Mouse (Mus musculus) layer of hippocampus, postnatal 14 days (tissue): ENCODE results near the gene Asic2. TPM values are rescaled to one million over a fixed set of nuclear protein-coding genes. Genes with fewer than 3 reads are reported as not detected.
A peak's percentile ranks its signal among the peaks of the same experiment; 100 is the strongest.

Experiments used
- DNase-seq, 2 experiments: peaks; one replicate each; pipeline ENCODE4 v3.0.0; 2021 to 2022; ENCODE audit warnings: low spot score in 2 of 2, mixed read lengths in 1 of 2
- long read RNA-seq, 2 experiments: library from polyadenylated mRNA; stranded (forward); transcript quantifications; one replicate each; pipeline ENCODE4 v2.0.0; 2021
- total RNA-seq, 2 experiments: library from RNA; stranded (reverse); gene quantifications; 2 replicates each; pipeline ENCODE4 v1.2.3; 2021

Gene Asic2
- total RNA-seq = 10 to 100 TPM; 56.0 to 64.3 TPM
- long read RNA-seq, experiment 1, transcript Asic2-201 (10 exons, 3,436 nt) = major isoform, 27 of 46 reads
- long read RNA-seq, experiment 1, partial matches to known transcripts = 4 of 46 reads
- long read RNA-seq, experiment 1, other reads (novel, unspliced or antisense) = 15 of 46 reads
- long read RNA-seq, experiment 2, transcript Asic2-201 (10 exons, 3,436 nt) = major isoform, 17 of 42 reads
- long read RNA-seq, experiment 2, partial matches to known transcripts = 5 of 42 reads
- long read RNA-seq, experiment 2, other reads (novel, unspliced or antisense) = 20 of 42 reads

DNA sequence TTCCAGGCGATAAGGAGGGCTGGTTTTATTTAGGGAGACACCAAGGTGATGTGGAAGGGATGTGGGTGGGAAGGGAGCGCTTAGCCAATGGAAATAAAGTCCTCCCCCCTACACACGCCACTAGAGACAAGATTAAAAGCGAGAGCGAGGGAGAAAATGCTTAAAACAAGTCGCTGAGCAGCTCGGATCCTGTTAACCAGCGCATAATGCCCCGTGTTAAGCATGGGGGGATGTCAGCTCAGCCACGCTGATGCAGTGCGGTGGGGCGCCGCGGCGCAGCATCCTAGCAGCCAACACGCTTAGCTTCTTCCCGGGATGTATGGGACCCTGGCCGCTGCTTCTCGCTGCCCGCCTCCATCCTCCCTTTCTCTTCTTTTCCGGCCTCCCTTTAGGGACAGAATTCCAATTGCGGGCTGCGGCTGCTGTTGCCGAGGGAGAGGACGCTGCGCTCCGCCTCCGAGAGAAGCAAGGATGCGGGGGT lies at the start of gene Asic2:
Gene Asic2, minus strand, starts transcription at position 57 of the 481 bp plus-strand sequence.
- DNase-seq = peak in 1 of 2 experiments; percentile 31

DNA sequence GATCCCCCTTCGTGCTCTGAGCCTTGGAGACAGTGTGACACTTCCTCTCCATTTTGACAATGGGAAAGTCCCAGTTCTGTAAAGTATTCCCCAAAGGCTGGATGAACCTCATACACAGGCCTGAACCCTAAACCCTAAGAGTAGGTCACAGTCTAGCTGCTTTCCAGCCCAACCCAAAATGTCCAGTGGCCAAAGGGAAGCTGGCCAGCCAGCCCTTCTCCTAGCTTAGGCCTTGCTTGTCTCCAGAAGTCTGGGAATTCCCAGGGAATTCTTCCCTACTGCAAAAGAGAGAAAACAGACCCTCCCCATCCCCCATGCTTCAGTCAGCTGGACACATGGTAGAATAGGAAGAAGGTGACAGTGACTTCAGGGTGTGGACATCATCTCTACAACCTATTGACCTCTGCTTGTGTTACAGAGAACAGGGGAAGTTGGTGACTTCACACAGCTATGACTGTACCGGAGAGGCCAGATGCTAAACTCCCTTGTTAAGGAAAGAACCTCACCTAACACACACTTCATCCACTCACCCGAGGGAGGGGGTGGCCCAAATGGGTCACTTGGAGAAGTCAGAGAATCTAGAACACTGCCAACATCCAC lies 48.0 kb upstream of the Asic2 start:
- no peak for DNase-seq

DNA sequence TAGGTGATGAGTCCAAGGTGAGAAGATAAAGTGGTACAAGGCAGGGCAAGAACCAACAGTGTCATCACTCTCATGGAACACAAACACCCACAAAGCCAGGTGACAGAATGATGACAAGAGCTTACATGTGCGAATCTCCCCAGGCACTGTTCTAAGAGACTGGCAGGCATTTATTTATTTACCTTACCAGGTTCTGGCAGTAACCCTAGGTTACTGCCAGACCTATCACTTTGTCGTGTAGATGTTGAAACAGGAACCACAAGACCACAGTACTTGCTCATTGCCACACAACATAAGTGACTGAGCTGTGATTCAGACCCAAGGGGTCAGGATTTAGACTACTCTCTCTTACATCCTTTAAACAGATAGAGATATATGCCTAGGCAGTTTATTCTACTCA lies 46.8 kb upstream of the Asic2 start:
- DNase-seq = no peak

DNA sequence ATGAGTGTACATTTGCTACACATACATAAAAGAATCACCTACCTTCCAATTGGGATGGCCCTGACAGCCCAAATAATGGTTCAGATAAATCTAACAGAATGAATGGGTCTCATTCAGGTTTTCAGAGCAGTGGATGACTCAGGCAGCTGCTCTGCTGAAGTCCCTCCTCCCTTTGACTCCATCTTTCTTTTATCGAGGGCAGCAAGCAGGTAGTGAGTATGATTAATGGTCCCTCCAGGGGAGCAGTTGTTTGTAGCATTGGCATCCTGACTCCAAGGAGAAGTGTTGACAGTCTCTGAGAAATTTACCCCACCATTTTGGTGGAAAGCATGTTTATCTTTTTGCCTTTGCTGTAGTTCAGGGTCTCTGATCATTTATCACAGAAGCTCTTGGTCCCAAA lies 45.5 kb upstream of the Asic2 start:
- DNase-seq = no peak

DNA sequence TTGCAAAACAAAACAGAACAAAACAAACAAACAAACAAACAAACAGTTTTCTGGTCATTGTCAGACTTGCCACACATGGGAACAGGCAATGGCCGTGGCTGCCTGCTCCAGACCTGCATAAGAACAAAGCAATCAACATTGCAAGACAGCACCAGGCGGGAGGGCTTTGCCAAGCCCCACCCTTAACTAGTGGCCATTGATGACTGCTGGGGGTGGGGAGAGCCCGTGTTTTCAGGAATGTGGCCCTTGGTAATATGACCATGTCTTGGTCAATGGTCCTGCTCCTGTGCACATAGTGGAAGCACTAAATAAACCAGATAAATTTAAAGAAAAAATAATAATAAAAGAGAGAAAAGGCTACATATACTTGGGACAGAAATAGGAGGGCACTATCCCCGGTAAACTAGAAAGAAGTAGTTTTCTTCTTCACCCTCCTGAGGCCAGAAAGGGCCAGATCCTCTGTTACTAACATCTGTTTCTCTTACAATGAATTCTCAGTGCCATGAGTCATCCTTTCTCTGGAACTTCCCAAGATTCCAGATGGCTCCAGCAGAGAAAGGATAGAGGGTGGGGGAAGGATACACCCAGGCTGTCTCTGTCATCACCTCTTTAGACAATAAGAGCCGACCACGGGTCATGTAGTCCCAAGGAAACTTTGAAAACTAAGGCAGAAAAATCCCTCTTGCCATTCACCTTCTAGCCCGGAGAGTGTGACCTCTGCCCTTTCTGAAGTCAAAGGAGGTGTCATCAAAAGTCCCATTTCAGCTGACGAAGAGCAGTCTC lies 43.3 kb upstream of the Asic2 start:
- DNase-seq = no peak

DNA sequence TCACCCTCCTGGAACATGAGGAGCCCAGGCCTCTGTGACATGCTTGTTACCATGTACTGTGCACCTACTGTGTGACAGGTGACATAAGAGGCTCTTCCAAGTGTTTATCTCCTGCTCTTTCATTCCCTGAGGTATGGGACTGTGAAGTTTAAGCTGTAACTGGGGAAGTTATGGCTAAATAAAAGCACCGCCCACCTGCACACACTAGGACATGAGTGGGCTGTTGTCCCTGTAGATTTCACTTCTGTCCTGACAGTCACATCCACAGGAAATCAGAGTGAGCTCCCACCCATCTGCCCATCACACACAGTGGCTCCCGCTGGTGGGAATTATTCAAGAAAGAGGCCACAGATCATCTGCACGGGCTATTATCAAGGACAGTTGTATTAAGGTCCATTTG lies 41.9 kb upstream of the Asic2 start:
- no peak for DNase-seq

DNA sequence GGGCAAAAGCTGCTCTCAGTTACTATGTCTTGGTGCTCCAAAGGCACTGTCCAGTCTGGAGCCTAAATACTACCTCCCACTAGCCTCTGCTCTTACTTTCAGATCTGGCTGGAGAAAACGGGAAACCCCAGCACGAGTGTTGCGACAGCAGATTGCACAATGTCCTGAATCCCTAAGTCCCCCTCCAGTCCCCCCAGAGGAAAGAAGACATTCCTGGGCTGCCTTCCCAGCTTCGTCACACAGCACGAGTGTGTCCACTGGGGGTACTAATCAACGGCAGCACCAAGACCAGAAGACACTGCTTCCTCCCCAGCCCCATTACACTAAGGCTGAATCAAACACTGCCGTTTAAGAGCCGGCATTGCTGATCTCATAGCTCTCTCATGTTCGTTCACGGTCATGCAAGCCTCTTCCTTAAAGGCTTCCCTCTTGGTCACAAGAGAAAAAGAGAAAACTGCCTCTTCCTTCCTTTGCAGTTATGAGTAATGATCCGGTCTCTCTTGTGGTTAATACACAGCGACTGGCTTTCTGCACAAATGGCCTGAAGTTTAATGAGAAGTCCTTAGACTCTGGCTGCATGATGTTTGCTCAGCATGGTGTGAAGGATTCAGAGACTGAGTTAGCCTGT lies 38.7 kb upstream of the Asic2 start:
- DNase-seq = no peak

DNA sequence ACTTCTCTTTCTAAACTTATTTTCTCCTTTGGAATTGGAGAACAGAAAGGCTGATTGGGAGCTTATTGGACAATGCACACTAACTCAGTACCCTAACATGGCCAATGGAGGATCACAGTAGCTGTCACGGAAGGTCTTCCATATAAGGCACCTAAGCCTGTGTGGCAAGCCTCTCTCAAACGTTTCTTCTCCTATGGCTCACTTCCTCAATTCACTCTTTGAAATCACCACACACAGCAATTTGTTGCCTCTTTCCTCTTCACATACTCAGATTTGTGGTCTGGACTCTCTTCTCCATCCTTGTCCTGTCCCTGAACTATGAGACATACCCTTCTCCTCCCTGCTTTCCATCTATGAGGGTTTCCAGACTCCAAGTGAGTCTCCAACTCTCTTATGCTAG lies 36.6 kb upstream of the Asic2 start:
- no peak for DNase-seq

DNA sequence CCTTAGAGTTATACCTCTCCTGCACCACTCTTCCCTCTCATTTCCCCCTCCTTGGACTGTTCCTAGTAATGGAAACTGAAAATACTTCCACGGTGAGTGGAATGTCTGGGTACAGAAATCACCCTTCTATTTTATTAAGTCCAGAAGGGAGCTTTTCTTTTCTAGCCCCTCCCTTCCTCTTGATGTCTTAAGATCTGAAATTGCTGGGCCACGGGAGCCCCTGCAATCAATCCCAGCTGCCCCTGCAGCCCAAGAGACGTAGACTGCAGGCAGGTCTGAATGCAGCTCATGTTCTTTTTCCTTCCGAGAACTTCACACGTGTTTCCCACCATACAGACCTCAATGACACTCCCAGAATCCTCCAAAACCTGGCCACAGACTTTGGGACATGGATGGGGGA lies 32.3 kb upstream of the Asic2 start:
- DNase-seq = no peak

DNA sequence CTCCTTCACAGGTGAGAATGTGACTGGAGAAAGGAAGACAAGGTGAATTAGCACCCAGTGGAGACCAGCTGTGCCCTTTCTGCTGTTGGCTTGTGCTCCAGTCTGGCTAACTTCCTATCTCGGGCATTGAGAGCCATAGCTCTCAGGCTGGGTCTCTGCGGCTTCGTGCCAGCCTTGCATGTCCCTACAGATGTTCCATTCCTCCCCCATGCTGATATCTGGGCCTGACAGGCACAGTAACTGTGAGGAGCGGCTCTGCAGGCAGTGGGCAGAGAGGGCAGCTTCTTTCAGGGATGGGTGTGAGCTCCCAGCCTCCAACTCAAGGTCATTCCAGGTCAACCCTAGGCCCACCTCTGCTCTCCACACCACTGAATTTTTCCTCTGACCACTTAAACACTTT lies 31.2 kb upstream of the Asic2 start:
- DNase-seq = no peak

DNA sequence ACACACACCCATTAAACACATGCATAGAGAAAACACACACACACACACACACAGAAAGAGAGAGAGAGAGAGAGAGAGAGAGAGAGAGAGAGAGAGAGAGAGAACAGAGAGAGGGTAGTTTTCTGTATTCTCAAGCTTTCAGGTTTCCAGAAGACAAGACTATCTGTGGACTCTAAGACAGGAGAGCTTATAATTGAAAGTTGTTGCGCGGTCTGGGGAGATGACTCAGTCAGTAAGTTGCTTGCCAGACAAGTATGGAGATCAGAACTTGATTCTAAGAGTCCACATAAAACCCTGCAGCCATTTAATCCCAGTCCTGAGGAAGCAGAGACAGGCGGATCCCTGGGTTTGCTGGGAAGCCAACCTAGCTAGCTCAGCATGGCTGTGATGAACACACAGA lies 30.4 kb upstream of the Asic2 start:
- no peak for DNase-seq

DNA sequence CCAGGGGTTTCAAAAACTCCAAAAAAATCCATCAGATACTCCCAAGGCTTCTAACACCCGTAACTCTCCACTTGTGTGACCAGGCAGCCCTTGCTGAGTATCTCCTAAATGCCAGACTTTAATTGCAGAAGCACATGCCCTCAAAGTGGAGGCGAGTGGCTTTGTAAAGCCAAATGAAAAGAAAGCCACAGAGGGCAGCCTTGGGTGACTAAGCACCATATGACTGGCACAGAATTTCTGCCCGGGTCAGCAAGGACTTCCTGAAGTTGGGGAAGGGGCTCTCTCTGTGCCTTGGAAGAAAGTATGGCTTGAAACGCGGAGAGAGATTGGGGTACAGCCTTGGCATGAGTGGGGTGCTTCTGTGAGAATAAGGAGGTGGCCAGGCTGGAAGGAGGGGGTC lies 28.8 kb upstream of the Asic2 start:
- DNase-seq = no peak

DNA sequence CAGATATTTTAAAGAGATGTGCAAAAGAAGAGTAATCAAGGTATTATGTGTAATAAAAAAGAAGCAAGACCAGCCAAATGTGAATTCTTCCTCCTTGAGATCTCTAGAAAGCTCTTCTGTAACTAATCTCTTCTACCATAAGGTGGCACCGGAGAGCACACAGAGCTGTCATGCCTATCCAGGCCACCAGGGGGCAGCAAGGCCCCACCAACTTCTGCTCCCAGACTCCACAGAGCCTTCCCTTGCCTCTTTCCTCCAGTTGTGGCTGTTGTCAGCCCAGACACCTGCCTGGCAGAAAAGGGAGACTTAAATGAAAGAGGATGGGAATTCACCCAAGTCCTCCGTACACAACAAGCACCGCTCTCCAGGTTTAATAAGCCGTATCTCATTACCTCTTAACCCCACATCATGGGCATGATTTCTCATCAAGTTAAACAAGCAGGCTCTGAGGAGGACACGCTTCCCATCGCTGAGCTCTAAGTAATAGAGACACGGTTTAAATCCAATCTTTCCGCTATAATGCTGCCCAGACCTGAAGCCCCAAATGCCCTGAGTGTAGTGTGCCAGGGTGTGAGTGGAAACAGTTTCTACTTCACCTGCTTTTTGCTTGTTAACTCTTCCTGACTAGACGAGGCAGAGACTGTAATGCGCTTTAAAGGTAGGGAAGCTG lies 28.1 kb upstream of the Asic2 start:
- peak; percentile 81 to 86 for DNase-seq

DNA sequence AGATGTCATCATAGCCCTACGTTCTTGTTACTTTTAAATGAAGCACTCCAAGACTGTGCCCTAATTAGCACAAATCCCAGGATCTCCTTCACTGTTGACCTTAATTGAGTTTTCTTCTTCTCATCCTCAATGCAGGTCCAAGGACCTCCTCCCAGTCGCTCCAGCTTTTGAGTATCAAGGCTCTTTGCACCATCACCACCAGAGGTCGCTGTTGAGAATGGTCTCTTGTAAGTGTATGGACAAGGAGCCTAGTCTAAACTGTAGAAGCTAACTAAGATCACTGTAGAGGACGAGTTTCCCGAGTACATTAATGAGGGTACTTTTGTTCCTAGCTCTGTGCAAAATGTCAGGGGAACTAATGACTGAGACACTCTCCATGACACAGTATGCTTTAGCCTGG lies 14.9 kb upstream of the Asic2 start:
- DNase-seq = peak; percentile 37 to 72

DNA sequence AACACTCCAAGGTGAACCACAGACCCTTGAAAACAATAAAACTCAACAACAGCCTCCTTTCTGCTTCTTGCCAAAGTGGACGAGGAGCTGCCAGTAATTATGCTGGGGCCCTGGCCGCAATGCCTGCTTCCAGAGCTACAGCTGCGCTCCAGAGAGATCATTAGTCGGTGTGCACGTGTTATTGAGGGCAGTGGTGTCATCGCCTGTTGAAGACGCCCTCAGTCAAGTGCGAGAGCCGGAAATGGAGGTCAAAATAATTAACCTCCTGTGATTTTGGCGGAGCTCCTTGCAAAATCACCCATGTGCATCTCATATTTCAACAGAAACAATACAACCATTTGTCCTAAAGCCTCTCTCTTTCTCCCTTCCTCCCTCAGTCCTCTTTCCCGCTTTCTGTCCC lies 13.9 kb upstream of the Asic2 start:
- DNase-seq = no peak

DNA sequence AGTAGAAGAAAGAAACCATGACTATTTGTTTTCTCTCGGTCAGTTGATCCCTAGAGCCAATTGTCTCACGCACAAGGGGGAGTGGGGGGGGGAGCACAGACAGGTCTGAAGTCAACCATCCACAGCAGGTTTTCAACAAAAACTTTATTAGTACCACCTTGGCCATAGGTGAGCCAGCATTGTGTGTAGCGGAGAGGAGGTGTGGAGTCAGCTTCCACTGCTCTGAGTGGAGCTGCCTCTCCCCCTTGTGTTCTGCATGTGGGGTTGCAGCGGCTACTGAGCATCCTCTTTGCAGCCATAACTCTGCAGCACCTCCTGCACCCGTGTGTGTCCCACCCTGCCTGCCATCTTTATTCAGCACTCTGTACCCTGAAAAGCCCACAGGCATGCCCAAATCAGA lies 6.3 kb upstream of the Asic2 start:
- DNase-seq = no peak

DNA sequence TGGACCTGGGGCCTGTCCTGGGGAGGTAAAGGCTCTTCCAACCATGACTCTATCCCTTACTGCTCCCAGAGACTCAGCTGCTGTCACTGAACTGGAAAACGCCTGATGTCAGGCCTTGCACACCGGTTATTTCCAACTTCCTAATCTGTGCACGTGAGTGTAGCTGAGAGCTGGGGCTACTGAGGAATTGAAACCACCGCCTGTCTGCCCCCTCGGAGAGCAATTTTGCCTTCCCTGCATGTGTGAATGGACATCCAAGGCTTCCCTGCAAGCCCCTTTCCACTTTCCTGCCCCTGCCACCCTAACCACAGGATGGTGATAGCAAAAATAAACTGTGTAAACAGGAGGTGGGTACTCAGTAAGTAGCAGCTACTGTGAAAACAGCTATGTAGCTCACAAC lies 5.4 kb upstream of the Asic2 start:
- no peak for DNase-seq

DNA sequence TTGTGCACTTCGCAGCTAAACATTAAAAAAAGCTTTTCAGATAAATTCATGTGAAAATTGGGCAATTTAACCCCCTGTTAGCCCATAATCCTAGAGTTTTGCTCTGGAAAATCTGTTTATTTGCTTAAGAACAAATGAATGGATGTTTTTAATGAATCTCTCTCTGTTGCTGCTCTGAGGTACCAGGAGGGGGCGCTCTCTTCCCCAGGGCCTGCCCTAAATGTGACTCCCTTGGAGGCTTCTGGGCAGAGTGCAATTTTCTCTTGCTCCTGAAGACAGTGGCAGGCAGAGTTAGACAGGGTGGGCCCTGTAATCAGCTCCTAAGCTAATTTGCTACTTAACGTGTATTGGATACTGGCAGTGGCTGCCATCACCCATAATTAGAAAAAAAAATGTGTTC lies 3.8 kb upstream of the Asic2 start:
- DNase-seq = no peak

DNA sequence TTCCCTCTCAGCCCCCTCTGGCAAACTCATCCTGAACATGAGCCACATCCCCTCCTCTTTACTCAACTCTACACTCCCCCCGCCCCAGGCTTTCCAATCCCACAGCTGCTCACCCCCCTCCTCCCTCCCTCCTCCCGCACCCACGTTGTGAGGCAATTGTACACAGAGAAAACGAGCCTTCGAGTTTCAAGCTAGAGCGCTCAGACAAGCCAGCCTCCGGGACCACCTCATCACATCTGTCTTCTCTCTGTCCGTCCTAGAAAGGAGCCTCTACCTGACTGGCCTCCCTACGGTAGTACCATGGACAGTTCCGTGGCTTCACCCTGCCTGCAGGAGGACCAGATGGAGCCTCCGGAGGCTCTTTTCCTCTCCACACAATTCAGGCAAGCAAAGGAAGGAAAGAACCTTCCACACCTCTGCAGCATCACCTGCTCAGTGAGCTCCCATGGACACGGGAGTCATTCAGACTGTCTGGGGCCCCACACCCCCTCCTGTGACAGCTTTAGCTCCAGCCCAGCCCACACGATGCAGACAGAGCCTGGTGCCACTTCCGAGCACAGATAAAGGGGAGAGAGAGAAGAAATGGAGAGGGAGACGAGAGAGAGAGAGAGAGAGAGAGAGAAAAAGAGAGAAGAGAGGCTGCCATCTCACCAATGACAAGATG lies 1.5 kb downstream of the Asic2 start:
- DNase-seq = peak in 1 of 2 experiments; percentile 39
